Mouse (Mus musculus): Measurements from ENCODE around the gene Noto.
A peak's percentile ranks its signal among the peaks of the same experiment; 100 is the strongest.

The Noto gene

GRCm38 (mm10) chr6:85423836-85424379 lies at the start of gene Noto:
Gene Noto (plus strand): TSS chr6:85423886.
- no peak for DNase-seq (ENCODE audit: extremely low read depth, insufficient read length, low spot score)

DNA sequence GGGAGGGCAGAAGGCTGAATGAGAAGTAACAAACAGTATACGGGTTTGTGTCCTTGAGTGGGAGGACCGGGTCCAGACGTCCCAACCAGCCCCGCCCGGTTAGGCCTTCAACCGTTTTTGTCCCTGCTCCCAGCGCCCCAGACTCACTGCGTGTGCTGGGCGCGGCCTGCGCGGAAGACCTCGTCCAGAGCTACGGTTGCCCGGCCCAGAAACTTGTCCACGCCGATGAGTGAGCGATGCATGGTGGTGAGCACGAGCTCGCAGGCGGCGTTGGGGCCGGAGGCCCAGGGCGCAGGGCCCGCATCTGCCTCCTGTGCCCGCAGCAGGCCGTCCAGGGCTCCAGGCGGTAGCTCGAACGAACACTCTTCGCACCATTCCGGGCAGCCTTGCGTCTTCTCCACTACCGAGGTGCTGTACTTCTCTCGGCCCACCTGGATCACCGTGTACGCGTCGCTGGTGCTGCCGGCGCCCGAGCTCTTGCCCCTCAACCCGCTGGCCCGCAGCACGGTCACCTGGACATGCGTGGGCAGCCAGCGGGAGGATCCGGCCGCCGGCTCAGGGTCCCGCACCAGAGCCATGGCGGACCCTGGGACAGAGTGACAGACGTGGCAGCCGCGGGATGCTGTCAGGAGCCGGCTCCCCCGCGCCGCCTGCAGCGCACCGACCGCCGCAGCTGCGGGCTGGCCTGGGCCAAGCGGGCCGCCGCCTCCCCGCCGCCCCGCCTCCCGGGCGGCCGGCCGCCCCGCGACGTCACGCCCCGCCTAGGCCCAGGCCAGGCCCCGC lies 49.5 kb upstream of the Noto start, which contains the start of gene Rab11fip5:
TSS of gene Rab11fip5 (minus strand) at position 684 of the 783 bp plus-strand sequence.
- DNase-seq (ENCODE audit: extremely low read depth, insufficient read length, low spot score): peak; percentile 76

DNA sequence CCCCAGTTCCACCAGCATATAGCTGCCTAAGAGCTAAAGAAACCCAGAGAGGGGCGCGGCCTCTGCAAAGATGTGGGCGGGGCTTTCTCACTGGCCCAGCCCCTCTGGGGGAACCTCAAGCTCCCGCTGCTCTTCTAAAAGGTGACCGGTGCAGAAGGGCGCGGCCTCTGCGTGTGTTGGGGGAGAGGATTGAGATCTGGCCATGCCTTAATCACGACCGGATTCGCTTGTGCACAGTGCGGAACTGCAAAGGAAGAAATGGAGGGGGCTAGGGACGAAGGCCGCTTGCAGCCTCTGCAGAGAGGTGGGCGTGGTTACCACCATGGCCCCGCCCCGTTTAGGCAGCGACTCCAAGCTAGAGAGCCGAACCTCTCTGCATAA lies 49.0 kb upstream of the Noto start:
- DNase-seq (ENCODE audit: extremely low read depth, insufficient read length, low spot score): peak; percentile 97

- no peak for DNase-seq (ENCODE audit: extremely low read depth, insufficient read length, low spot score)
These were observed 46.5 kb upstream of the Noto start for GRCm38 (mm10) chr6:85377066-85377734.

GRCm38 (mm10) chr6:85377876-85378275 lies 45.8 kb upstream of the Noto start:
- DNase-seq (ENCODE audit: extremely low read depth, insufficient read length, low spot score): no peak

DNA sequence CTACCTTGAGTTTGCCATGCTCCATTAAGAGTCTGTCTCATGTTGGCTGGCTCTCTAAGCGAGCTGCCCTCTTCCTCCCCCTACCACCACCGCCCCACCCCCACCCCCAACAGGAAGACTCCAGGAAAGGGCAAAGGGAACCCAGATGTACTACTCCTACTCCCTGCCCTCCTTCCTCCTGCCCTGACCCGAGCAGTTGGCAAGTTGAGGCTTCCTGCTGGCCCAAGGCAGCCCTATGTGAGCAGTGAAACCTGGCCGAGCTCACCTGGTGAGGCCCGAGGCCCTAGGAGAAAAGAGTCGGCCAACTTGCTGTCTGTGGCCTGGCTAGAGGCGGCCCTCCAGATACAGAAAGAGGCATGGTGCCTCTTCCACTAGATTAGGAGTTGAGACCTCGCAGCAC lies 45.1 kb upstream of the Noto start:
- DNase-seq (ENCODE audit: extremely low read depth, insufficient read length, low spot score): no peak

DNA sequence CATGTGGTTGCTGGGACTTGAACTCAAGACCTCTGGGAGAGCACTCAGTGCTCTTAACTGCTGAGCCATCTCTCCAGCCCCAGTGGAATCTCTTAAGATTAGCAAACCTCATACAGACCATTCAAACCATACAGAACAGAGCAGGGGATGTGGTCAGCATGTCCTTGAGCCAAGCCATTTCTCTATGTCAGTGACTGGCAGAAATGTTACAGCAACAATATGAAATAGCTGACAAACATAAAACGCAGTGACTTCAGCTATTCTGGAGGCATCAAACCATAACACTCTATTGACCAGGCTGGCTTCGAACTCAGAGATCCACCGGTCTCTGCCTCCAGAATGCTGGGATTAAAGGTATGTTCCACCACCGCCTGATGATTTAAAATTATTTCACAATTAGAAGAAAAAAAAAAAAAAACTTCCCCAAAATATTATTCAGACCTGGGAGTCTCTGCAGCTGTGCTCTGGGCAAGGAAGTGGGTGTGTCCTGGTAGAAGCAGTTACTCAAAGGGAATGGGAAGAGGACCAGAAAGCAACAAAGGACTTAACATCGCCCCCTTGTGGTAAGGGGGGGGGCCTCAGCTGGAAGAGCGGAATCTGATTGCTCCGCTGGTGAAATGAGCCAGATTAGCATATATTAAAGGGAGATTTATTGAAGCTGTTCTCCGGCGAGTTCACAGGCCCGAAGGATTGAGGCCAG lies 43.3 kb upstream of the Noto start:
- DNase-seq (ENCODE audit: extremely low read depth, insufficient read length, low spot score): peak; percentile 75

DNA sequence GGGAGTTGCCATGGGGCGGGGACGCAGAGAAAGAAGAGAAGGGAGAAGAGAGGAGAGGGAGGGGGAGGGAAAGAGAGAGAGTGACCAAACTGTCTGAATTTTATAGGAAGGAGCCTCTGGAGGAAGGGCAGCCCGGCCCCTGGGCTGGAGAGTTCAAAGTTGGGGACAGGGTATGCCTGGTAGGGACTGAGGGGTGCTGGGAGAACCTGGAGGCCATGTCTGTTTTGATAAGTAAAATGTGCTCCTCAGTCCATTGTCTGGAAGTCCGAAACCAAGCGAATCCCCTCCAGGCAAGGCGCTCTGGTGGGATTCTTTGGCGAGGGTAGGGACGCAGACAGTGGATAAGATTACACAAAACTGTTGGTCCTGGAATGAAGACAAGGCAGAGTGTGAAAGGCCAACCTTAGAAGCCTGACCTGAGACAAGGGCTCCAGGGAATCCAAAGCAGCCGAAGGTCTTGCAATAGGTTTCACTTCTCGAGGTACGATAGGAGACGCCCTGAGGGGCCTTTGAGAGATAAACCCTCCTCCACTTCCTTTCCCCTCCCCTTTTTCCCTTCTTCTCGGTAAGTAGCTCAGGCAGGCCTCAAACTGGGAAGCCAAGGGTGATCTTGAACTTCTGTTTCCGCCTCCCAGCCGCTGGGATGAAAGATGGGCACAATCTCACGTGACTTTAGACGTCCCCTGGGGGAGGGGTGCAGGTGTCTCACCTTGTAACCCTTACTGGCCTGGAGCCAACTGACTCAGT lies 42.6 kb upstream of the Noto start:
- DNase-seq (ENCODE audit: extremely low read depth, insufficient read length, low spot score): no peak

- peak; percentile 26 for DNase-seq (ENCODE audit: extremely low read depth, insufficient read length, low spot score)
These were observed 42.1 kb upstream of the Noto start for GRCm38 (mm10) chr6:85381648-85382020.

- DNase-seq (ENCODE audit: extremely low read depth, insufficient read length, low spot score): peak; percentile 64
These were observed 40.9 kb upstream of the Noto start for GRCm38 (mm10) chr6:85382791-85383190.

- no peak for DNase-seq (ENCODE audit: extremely low read depth, insufficient read length, low spot score)
These were observed 35.1 kb upstream of the Noto start for GRCm38 (mm10) chr6:85388608-85389007.

GRCm38 (mm10) chr6:85391803-85392202 lies 31.9 kb upstream of the Noto start:
- no peak for DNase-seq (ENCODE audit: extremely low read depth, insufficient read length, low spot score)

DNA sequence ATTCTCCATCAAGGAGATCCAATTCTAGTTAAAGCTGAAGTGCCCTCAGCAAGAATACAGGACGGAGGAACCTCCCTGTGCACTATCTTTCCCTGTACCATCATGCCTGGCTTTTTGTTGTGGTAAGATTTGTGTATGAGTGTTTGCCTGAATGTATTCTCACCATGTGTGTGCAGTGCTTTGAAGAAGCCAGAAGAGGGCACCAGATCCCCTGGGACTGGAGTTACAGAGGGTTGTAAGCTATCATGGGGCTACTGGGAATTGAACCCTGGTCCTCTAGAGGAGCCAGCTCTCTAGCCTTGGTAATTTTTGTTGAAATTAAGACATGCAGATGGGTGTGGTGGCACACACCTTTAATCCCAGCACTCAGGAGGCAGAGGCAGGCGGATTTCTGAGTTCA lies 28.3 kb upstream of the Noto start:
- DNase-seq (ENCODE audit: extremely low read depth, insufficient read length, low spot score): no peak

GRCm38 (mm10) chr6:85397165-85397564 lies 26.5 kb upstream of the Noto start:
- DNase-seq (ENCODE audit: extremely low read depth, insufficient read length, low spot score): no peak

DNA sequence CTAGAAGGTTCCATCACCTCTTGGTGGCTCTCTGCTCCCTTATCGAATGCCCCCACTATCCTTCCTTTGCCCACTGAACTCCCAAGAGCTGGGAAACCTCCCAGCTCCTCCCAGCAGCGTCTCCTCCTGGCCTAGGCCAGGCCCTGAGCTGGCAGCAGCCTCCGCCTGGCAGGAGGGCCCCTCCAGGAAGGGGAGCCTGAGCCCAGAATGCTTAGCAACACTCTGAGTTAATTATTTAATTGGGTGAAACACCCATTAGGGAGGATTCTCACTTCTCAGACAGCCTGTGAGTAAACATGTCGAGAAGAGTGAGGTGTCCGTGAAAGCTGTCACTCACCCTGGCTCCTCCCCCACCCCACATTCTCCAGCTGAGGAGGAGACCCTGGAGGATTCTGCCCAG lies 24.0 kb upstream of the Noto start:
- DNase-seq (ENCODE audit: extremely low read depth, insufficient read length, low spot score): no peak

DNA sequence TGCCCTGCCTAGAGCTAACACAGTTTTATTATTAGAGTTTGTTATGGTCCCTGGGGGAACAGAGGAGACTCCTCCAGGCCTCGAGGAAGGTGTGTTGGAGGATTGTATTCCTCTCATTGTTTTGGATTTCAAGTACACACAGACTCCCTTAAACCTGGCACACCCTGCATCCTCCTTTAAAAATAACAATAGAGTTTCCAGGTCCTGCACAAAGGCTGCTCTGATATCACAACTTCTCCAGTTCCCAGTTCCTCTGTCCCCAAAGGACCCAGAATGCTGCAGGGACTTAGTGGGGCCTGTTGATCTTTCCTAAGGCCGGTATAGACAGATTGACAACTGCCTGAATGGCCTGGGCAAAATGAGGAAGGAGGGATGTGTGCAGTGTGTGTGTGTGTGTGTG lies 21.1 kb upstream of the Noto start:
- no peak for DNase-seq (ENCODE audit: extremely low read depth, insufficient read length, low spot score)

GRCm38 (mm10) chr6:85403039-85403438 lies 20.6 kb upstream of the Noto start:
- no peak for DNase-seq (ENCODE audit: extremely low read depth, insufficient read length, low spot score)

DNA sequence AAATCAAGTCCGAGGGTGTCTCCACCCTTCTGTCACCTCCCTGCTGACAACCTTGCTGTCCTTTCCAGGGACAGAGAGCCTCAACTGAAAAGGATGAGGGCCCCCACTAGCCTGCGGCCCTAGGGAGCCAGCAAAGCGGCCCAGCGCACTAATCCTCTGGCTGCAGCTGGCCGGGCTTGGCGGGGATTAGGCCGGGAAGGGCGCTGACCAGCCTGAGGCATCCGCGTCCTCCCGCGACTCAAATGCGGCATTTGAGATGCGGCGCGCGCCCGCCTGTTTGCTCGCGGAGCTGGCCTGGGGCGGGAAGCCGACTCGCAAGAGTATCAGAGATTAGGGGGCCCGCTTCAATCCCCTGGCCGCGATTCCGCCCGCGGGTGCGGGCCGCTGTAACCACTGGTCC lies 14.7 kb upstream of the Noto start:
- DNase-seq (ENCODE audit: extremely low read depth, insufficient read length, low spot score): no peak

GRCm38 (mm10) chr6:85410771-85411273 lies 12.9 kb upstream of the Noto start:
- peak; percentile 84 for DNase-seq (ENCODE audit: extremely low read depth, insufficient read length, low spot score)

DNA sequence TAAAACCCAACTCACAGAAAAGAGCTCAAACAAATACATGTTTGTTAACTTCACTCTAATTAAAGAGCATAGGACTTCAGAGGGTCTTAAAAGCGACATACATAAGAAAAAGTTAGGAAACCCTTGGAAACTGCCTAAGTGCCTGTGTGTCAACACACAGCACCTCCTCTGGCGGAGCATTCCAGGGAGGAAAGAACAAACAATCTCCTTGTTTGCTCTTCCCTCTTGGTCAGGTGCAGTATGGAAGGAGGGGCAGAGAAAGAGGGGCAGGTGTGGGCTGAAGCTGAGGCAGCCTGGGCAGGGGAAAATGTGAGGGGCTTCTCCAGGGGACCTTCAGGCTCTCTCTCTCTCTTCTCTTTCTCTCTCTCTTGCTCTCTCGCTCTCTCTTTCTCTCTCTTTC lies 7.9 kb upstream of the Noto start:
- DNase-seq (ENCODE audit: extremely low read depth, insufficient read length, low spot score): no peak

Measured in 3134 (cell line).